Mouse (Mus musculus): ENCODE measurements at regions not wholly inside any gene's neighbourhood (a gene's known extent, or its start where the extent isn't known, plus 50 kb on each side); places are given as distances from the start of the nearest gene placed in this dataset.

DNA sequence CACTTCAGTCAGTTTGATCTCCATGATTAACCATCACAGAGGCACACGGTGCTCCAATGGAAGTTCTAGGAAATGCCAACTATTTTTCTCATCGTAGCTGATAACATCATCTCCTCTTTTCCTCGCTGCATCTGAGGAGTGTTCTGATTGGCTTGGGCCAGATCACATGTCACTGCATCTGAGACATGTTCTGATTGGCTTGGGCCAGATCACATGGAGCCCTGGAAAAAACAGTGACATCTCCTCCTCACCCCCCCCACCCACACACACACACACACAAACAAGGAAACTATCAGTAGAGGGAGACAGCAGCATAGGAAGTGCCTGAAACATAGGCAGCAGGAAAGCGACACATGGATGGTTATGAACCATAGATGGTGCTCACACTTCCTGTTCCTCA, 239.0 kb upstream of the 4930583I09Rik start:
- no peak for TF ChIP-seq CTCF (IDR thresholded peaks at IDR 0.05; ENCODE audit: low read depth, low read length)
- TF ChIP-seq POLR2A (IDR thresholded peaks at IDR 0.05; ENCODE audit: borderline replicate concordance, low read depth, low read length) = no peak

All from bone marrow macrophage, adult 2 months (primary cell).